Mouse (Mus musculus): ENCODE measurements around the gene Atp10a.
A peak's percentile ranks its signal among the peaks of the same experiment; 100 is the strongest.

Gene Atp10a

GRCm38 (mm10) chr7:58690069-58690923, 34.3 kb downstream of the Atp10a start:
- no peak for DNase-seq (ENCODE audit: low spot score in 2 of 2)

- no peak for DNase-seq (ENCODE audit: low spot score in 2 of 2)
These were observed 35.1 kb downstream of the Atp10a start for GRCm38 (mm10) chr7:58690997-58691596.

DNA sequence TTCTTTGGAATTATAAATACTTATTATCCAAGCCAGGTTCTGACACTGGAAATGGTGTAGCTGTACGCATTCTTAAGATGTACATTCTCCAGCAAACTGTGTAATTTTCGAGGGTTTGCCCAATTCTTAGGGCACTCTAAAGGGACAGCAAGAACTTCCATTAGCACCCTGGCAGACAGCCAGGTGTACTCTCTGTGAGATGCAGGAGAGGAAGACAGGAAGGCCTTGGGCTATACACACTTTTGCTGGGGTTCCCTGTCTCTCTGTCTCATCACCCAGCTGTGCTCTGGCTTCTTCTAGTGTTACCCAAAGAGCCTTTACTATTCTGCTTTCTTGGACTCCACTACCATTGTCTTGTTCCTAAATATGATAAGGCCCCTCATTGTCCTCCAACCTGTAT, 36.7 kb downstream of the Atp10a start:
- DNase-seq (ENCODE audit: low spot score in 2 of 2) = no peak

DNA sequence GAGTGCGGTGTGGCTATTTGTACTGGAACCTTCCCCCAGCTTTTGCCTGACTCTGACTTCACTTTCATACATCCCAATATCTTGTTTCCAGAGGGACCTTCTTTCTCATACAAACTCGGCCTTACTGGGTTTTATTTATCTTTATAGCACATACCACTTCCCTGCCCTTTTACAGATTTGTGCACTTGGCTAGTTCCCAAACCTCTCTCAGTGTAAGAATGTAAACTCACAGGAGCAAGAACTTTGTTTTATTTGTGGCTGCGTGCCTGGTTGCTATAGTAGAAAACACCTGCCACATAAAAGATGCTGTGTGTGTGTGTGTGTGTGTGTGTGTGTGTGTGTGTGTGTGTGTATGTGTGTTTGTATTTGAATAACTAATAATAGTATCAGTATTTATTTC, 37.4 kb downstream of the Atp10a start:
- no peak for DNase-seq (ENCODE audit: low spot score in 2 of 2)

- no peak for DNase-seq (ENCODE audit: low spot score in 2 of 2)
These were observed 39.7 kb downstream of the Atp10a start for GRCm38 (mm10) chr7:58695661-58696060.

GRCm38 (mm10) chr7:58697092-58697491, 41.1 kb downstream of the Atp10a start:
- no peak for DNase-seq (ENCODE audit: low spot score in 2 of 2)

DNA sequence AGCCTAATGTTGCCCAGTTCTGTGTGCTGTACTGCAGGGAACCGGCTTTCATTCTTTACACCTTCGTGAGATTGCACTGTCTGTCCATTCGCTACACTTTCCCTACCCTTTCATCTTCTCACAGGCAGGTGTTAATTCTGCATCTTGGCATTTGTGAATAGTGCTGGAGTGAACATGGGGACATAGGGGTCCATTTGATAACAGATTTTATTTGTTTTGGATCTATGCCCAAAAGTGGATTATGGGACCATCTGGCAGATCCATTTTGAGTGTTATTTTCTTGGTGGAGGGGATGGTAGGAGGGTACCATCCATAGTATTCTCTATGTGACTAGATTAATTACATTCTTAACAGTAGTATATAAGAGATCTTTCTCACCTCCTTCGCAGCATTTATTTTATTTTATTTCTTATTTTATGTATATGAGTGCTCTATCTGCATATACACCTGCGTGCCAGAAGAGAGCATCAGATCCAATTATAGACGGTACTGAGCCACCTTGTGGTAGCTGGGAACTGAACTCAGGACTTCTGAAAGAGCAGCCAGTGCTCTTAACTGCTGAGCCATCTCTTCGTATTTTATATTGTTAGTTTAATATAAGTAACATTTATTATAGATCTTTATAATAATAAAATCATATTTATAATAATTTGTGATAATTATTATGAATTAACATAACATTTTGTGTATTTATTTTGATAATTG, 42.9 kb downstream of the Atp10a start:
- DNase-seq (ENCODE audit: low spot score in 2 of 2) = no peak

DNA sequence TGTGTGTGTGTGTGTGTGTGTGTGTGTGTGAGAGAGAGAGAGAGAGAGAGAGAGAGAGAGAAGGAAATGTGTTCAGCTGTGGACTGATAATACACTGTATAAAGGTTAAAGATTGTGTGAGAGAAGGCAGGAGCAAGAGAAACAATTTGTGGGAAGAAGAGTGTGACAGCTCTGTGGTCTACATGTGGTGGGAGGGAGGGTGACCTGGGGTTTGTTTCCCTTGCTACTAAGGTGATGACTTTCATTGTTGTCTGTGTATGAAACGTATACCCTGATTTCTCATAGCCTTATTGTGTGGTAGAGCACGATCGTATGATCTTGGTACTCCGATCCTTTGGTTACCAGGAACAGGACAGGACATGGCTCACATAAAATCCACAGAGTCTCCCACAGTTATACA, 45.3 kb downstream of the Atp10a start:
- peak; percentile 27 to 45 for DNase-seq (ENCODE audit: low spot score in 2 of 2)

DNA sequence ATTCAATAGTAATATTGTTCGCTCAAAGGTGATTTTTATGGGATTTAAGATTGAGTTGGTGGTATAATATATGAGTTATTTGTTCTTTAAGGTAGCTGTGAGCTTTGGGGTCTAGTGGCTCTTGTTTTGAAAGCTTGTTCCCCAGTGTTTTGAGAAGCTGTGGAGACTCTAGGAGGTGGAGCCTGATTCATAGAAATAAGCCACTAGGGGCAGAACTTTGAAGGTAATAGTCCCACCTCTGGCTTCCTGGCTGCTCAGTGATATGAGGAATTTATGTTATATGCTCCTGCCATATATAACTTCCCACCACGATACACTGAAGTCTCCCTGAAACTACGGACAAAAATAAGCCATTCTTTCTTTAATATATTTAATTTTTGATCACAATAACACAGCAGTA, 49.2 kb downstream of the Atp10a start:
- no peak for DNase-seq (ENCODE audit: low spot score in 2 of 2)

DNA sequence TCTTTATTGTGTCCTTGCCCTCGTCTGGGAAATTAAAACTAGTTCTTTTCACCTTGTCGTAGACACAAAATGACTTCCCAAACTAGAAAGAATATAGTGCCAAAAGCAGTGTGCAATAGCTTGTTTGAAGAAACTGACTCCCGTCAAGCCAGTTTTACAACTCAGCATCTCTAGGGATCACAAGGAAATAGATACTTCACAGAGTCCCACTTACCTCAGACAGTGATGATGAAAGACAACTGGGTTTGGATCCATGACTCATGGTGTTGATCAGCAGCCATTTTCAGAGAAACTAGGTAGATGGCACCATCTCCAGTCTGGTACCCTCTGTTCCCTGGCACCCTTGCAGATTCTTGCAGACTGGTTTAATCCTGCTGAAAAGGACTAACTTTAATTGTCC, 53.3 kb downstream of the Atp10a start:
- DNase-seq (ENCODE audit: low spot score in 2 of 2) = no peak

GRCm38 (mm10) chr7:58710312-58710711, 54.3 kb downstream of the Atp10a start:
- no peak for DNase-seq (ENCODE audit: low spot score in 2 of 2)

DNA sequence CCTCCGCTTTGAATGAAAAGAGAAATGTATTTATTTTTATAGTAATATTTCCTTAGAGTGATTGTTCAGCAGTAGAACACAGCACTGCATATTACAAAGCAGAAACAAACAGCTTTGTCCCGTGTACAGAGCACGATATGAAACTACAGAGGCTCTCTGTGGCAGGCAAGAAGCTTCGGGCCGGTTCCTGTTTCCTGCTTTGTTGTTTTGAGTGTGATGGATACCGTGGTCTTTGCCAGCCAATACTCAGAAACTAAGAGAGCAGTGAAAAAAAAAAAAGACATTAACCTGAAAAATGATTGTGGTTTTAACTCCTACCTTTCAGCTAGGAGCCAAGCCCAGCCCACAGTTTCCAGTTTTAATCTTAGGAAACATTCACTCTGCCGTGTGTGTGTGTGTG, 55.8 kb downstream of the Atp10a start:
- peak; percentile 23 to 35 for DNase-seq (ENCODE audit: low spot score in 2 of 2)

DNA sequence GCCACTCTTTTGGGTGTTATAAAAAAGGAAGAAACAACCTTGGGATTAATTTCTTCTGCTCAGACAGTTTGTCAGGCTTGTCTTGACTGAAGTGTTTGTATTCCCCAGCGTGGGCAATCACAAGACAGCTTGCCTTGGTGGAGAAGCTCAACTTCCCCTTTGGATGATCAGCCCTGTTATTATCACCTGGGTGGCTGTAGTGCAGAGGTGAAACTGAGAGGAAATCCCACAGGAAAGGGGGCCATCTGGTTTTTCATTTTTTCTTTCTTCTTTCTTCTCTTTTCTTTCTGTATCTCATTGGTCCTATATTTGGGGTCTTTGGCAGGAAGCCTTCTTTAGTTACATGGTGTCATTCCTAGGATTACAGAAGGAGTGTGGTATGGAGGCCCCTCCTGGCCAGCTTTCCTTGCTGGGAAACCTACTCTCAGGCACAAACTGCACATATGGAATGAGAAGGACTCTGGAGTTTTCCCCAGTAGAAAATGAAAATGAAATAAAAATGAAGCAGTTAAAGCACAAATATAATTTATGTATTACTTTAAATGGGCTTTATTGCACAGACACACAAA, 59.7 kb downstream of the Atp10a start:
- no peak for DNase-seq (ENCODE audit: low spot score in 2 of 2)

GRCm38 (mm10) chr7:58716626-58717025, 60.7 kb downstream of the Atp10a start:
- no peak for DNase-seq (ENCODE audit: low spot score in 2 of 2)

GRCm38 (mm10) chr7:58718556-58718955, 62.6 kb downstream of the Atp10a start:
- no peak for DNase-seq (ENCODE audit: low spot score in 2 of 2)

- no peak for DNase-seq (ENCODE audit: low spot score in 2 of 2)
These were observed 63.4 kb downstream of the Atp10a start for GRCm38 (mm10) chr7:58719218-58719938.

DNA sequence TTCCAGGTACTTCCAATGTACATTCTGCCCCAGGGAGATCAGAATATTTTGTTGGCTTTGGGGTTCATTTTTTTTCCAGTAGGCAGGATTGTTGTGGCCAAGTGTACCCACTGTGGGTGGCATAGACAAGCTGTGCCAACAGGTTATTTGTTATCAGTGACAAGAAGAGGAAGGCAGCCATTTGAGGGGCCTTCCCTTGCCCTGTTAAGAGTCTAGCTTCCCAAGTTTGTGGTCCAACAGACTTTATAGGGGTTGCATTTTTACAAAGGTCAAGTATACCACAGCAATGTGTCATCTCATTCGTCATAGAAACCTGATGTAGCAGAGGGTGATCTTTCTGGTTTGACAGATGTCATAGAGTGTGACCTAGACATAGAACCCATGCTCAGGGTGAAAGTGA, 66.3 kb downstream of the Atp10a start:
- DNase-seq (ENCODE audit: low spot score in 2 of 2) = no peak

DNA sequence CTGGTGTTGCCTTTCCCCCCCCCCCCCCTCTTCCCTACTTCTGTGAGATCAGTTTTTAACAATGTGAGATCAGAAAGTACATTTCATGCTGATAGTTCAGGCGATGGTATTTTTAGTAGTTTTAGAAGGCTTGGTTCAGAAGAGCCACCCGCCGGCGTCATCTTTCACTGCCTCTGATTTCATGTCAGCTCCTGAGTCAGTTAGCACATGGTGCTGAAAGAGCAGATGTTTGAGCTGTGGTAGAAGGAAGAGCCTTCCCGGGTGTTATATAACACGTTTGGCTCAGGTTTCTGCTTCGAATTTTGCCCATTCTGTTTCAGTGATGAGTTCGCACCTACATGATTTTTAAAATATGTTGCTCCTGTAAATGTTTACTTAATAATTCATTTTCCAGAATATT, 74.2 kb downstream of the Atp10a start:
- DNase-seq (ENCODE audit: low spot score in 2 of 2) = no peak

- no peak for DNase-seq (ENCODE audit: low spot score in 2 of 2)
These were observed 74.9 kb downstream of the Atp10a start for GRCm38 (mm10) chr7:58730831-58731230.

DNA sequence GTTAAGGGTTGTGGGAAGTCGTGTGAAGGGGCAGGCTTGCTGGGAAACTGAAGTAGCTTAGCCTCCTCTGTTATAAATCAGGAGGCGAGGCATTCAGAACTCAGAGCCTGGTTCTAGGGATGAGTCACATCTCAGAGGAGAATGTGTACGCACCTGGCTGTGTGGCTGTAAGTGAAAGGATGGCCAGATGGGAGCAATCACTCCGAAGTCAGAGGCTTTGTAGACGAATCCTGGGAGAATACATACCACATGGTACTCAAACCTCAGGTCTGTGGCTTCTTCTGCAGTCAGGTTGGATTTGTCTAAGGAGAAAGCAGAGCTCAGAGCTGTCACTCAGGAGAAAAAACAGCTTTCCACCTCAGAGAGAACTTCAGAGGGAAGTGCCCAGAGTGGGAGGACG, 76.4 kb downstream of the Atp10a start:
- no peak for DNase-seq (ENCODE audit: low spot score in 2 of 2)

DNA sequence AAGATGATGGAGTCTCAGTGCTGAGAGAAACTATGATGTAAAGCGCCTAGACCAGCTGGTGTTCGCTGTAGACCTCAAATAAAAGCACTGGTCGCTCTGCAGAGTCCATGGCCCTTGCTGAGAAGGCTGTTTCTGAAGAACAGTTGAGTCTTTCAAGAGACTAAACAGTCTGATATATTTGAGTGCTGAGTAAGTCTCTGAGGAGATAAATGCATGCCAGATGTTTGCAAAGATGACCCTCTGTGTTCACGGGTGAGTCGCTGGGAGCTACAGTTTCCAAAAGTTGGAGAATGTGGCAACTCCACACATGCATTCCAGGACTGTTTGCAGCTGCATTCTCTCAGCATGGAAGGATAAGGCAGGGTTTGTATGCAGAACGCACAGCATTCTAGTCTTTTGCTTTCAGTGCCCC, 77.5 kb downstream of the Atp10a start:
- DNase-seq (ENCODE audit: low spot score in 2 of 2) = no peak

All from natural killer cell, adult 2 months (primary cell).